Mouse (Mus musculus): ENCODE measurements around the gene Vkorc1. TPM values are rescaled to one million over a fixed set of nuclear protein-coding genes. Genes with fewer than 3 reads are reported as not detected.

Gene Vkorc1
- polyA plus RNA-seq, 1 experiment from 2014 or later = 152 TPM

GRCm38 (mm10) chr7:127928596-127928995, 33.2 kb upstream of the Vkorc1 start:
- H3K36me3 ChIP-seq = peaks cover 38% of the 10 kb centered on the region
- no peak for ATAC-seq (replicated peaks; ENCODE audit: low FRiP score)
- H3K27ac ChIP-seq = peak overlapping the region; percentile 93
- H3K4me2 ChIP-seq = peak overlapping the region; percentile 55
- H3K4me1 ChIP-seq = peaks cover 91% of the 10 kb centered on the region
- peak overlapping the region; percentile 53 for H3K4me3 ChIP-seq (replicated peaks)
- H3K27me3 ChIP-seq = peaks cover 9% of the 10 kb centered on the region
- peak overlapping the region; percentile 64; the same call in 1 of the 2 replicates for H3K9ac ChIP-seq
- 43% methylated on average over 5 of the region's 5 CpGs for WGBS
- no peaks in the 10 kb centered on the region for H3K9me3 ChIP-seq (replicated peaks)

GRCm38 (mm10) chr7:127927726-127928125, 32.3 kb upstream of the Vkorc1 start:
- ATAC-seq (replicated peaks; ENCODE audit: low FRiP score) = no peak
- Histone ChIP-seq H3K36me3 (peaks cover 43% of the 10 kb centered on the region), H3K9ac (0 out of 2 replicates have a peak overlapping the region, but pooled peaks have one; percentile 64), H3K27me3 (peaks cover 9% of the 10 kb centered on the region), H3K4me2 (peak overlapping the region; percentile 55), H3K4me1 (peaks cover 82% of the 10 kb centered on the region), H3K9me3 (replicated peaks) (no peaks in the 10 kb centered on the region), H3K27ac (peak overlapping the region; percentile 93), H3K4me3 (replicated peaks) (peak overlapping the region; percentile 53)
- WGBS = 71% methylated on average over 11 of the region's 11 CpGs

- 80% methylated on average over 11 of the region's 11 CpGs for WGBS
- Histone ChIP-seq H3K9ac (no peak overlapping the region), H3K27me3 (peaks cover 9% of the 10 kb centered on the region), H3K4me2 (peak overlapping the region; percentile 55), H3K9me3 (replicated peaks) (no peaks in the 10 kb centered on the region), H3K27ac (peak overlapping the region; percentile 93), H3K4me1 (peaks cover 73% of the 10 kb centered on the region), H3K36me3 (peaks cover 52% of the 10 kb centered on the region), H3K4me3 (replicated peaks) (no peak overlapping the region)
- ATAC-seq (replicated peaks; ENCODE audit: low FRiP score) = no peak
Measured at GRCm38 (mm10) chr7:127926846-127927245, 31.4 kb upstream of the Vkorc1 start.

- no peak for ATAC-seq (replicated peaks; ENCODE audit: low FRiP score)
- Histone ChIP-seq H3K4me2 (peak overlapping the region; percentile 19; the same call in 1 of the 2 replicates), H3K4me3 (replicated peaks) (no peak overlapping the region)
Measured at GRCm38 (mm10) chr7:127926066-127926465, 30.6 kb upstream of the Vkorc1 start.

GRCm38 (mm10) chr7:127925252-127925651, 29.8 kb upstream of the Vkorc1 start:
- Histone ChIP-seq H3K4me2 (peak overlapping the region; percentile 8; the same call in 1 of the 2 replicates), H3K4me1 (peaks cover 59% of the 10 kb centered on the region), H3K36me3 (peaks cover 64% of the 10 kb centered on the region), H3K27ac (peak overlapping the region; percentile 93), H3K9ac (0 out of 2 replicates have a peak overlapping the region, but pooled peaks have one; percentile 7), H3K9me3 (replicated peaks) (no peaks in the 10 kb centered on the region), H3K27me3 (peaks cover 9% of the 10 kb centered on the region), H3K4me3 (replicated peaks) (no peak overlapping the region)
- ATAC-seq (replicated peaks; ENCODE audit: low FRiP score) = peak; percentile 80
- 36% methylated on average over 5 of the region's 5 CpGs for WGBS

More at GRCm38 (mm10) chr7:127926066-127926465, 30.6 kb upstream of the Vkorc1 start:
- 74% methylated on average over 8 of the region's 8 CpGs for WGBS
- Histone ChIP-seq H3K4me1 (peaks cover 65% of the 10 kb centered on the region), H3K27me3 (peaks cover 9% of the 10 kb centered on the region), H3K9ac (peak overlapping the region; percentile 7; the same call in 1 of the 2 replicates), H3K27ac (peak overlapping the region; percentile 93), H3K36me3 (peaks cover 57% of the 10 kb centered on the region), H3K9me3 (replicated peaks) (no peaks in the 10 kb centered on the region)

- H3K4me3 ChIP-seq (replicated peaks) = no peak overlapping the region
- H3K9ac ChIP-seq = no peak overlapping the region
- peaks cover 2% of the 10 kb centered on the region for H3K27me3 ChIP-seq
- no peak for ATAC-seq (replicated peaks; ENCODE audit: low FRiP score)
- H3K36me3 ChIP-seq = peaks cover 66% of the 10 kb centered on the region
- peak overlapping the region; percentile 93 for H3K27ac ChIP-seq
- H3K4me1 ChIP-seq = peaks cover 47% of the 10 kb centered on the region
- H3K4me2 ChIP-seq = no peak overlapping the region
- H3K9me3 ChIP-seq (replicated peaks) = no peaks in the 10 kb centered on the region
- 80% methylated on average over 5 of the region's 5 CpGs for WGBS
Measured at GRCm38 (mm10) chr7:127923714-127924113, 28.3 kb upstream of the Vkorc1 start.

GRCm38 (mm10) chr7:127922451-127923275, 27.2 kb upstream of the Vkorc1 start:
- peaks cover 76% of the 10 kb centered on the region for H3K36me3 ChIP-seq
- H3K9me3 ChIP-seq (replicated peaks) = no peaks in the 10 kb centered on the region
- H3K27ac ChIP-seq = peak overlapping the region; percentile 37; the same call in 1 of the 2 replicates
- WGBS = 75% methylated on average over 6 of the region's 6 CpGs
- no peak overlapping the region for H3K4me3 ChIP-seq (replicated peaks)
- no peak for ATAC-seq (replicated peaks; ENCODE audit: low FRiP score)
- H3K27me3 ChIP-seq = no peaks in the 10 kb centered on the region
- no peak overlapping the region for H3K4me2 ChIP-seq
- H3K9ac ChIP-seq = no peak overlapping the region
- peaks cover 38% of the 10 kb centered on the region for H3K4me1 ChIP-seq

GRCm38 (mm10) chr7:127921516-127921915, 26.1 kb upstream of the Vkorc1 start:
- Histone ChIP-seq H3K4me1 (peaks cover 26% of the 10 kb centered on the region), H3K4me2 (no peak overlapping the region), H3K4me3 (replicated peaks) (no peak overlapping the region), H3K9ac (no peak overlapping the region), H3K36me3 (peaks cover 78% of the 10 kb centered on the region), H3K27ac (no peak overlapping the region), H3K9me3 (replicated peaks) (no peaks in the 10 kb centered on the region), H3K27me3 (no peaks in the 10 kb centered on the region)
- WGBS = 68% methylated on average over 8 of the region's 8 CpGs
- ATAC-seq (replicated peaks; ENCODE audit: low FRiP score) = no peak

- Histone ChIP-seq H3K9me3 (replicated peaks) (no peaks in the 10 kb centered on the region), H3K9ac (no peak overlapping the region), H3K36me3 (peaks cover 77% of the 10 kb centered on the region), H3K4me3 (replicated peaks) (no peak overlapping the region), H3K27ac (no peak overlapping the region), H3K27me3 (no peaks in the 10 kb centered on the region), H3K4me2 (no peak overlapping the region), H3K4me1 (peaks cover 5% of the 10 kb centered on the region)
- WGBS = 86% methylated on average over 7 of the region's 7 CpGs
- ATAC-seq (replicated peaks; ENCODE audit: low FRiP score) = no peak
Measured at GRCm38 (mm10) chr7:127919290-127919689, 23.9 kb upstream of the Vkorc1 start.

- H3K9ac ChIP-seq = no peak overlapping the region
- H3K27me3 ChIP-seq = no peaks in the 10 kb centered on the region
- no peak overlapping the region for H3K4me3 ChIP-seq (replicated peaks)
- H3K4me2 ChIP-seq = no peak overlapping the region
- peaks cover 70% of the 10 kb centered on the region for H3K36me3 ChIP-seq
- WGBS = 53% methylated on average over 3 of the region's 3 CpGs
- H3K9me3 ChIP-seq (replicated peaks) = no peaks in the 10 kb centered on the region
- H3K4me1 ChIP-seq = peaks cover 3% of the 10 kb centered on the region
- no peak overlapping the region for H3K27ac ChIP-seq
- no peak for ATAC-seq (replicated peaks; ENCODE audit: low FRiP score)
Measured at GRCm38 (mm10) chr7:127918203-127918602, 22.8 kb upstream of the Vkorc1 start.

- Histone ChIP-seq H3K9ac (no peak overlapping the region), H3K9me3 (replicated peaks) (no peaks in the 10 kb centered on the region), H3K27ac (no peak overlapping the region), H3K27me3 (no peaks in the 10 kb centered on the region), H3K36me3 (peaks cover 45% of the 10 kb centered on the region), H3K4me1 (peaks cover 14% of the 10 kb centered on the region), H3K4me3 (replicated peaks) (no peak overlapping the region), H3K4me2 (no peak overlapping the region)
- WGBS = 93% methylated on average over 12 of the region's 12 CpGs
- ATAC-seq (replicated peaks; ENCODE audit: low FRiP score) = no peak
Measured at GRCm38 (mm10) chr7:127915293-127915692, 19.9 kb upstream of the Vkorc1 start.

- no peak for ATAC-seq (replicated peaks; ENCODE audit: low FRiP score)
- no peaks in the 10 kb centered on the region for H3K27me3 ChIP-seq
- peak overlapping the region; percentile 91 for H3K27ac ChIP-seq
- H3K4me3 ChIP-seq (replicated peaks) = peak overlapping the region; percentile 85
- peak overlapping the region; percentile 82 for H3K9ac ChIP-seq
- WGBS = 23% methylated on average over 4 of the region's 4 CpGs
- peaks cover 14% of the 10 kb centered on the region for H3K4me1 ChIP-seq
- peaks cover 58% of the 10 kb centered on the region for H3K36me3 ChIP-seq
- peak overlapping the region; percentile 82 for H3K4me2 ChIP-seq
- no peaks in the 10 kb centered on the region for H3K9me3 ChIP-seq (replicated peaks)
Measured at GRCm38 (mm10) chr7:127912938-127913337, 17.5 kb upstream of the Vkorc1 start.
